Mouse (Mus musculus): Measurements from ENCODE around the gene Clba1.

Clba1 gene

DNA sequence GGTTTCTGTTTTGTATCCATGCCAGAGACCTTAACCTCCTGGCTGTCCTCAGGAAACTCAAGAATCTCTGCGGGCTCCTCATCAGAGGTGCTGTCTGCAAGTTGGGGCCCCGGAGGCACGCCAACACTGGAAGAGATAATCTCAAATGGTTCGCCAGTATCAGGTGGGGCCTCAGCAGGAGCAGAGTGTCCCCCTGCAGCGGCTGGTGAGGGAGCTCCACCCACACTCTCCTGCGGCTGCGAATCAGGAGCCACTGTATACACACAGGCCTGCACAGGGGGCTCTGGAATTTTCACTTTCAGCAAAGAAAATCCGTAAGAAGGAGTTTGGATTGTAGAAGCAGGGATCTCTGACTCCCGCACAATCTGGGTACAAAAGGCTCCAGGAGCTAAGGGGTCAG lies 35.4 kb upstream of the Clba1 start:
- no peak for TF ChIP-seq GATA4 (IDR thresholded peaks at IDR 0.05; ENCODE audit: insufficient replicate concordance, low read length)

DNA sequence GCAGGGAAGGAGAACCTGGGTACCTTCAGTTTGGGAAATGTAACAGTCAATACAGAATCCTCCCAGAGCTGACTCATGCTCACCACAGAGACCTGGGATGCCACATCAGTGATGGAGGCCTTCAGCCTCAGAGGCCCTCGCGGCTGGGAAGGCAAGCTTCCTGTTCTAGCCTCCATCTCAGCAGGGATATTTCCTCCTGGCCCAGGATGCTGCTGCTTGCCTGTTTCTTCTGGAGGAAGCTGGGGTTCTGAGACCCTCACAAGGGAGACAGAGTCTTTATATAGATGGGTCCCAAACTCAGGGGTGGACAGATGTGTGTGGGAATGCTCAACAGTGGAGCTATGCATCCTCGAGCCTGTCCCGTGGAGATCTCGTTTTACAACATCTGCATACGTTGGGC lies 34.7 kb upstream of the Clba1 start:
- no peak for TF ChIP-seq GATA4 (IDR thresholded peaks at IDR 0.05; ENCODE audit: insufficient replicate concordance, low read length)

DNA sequence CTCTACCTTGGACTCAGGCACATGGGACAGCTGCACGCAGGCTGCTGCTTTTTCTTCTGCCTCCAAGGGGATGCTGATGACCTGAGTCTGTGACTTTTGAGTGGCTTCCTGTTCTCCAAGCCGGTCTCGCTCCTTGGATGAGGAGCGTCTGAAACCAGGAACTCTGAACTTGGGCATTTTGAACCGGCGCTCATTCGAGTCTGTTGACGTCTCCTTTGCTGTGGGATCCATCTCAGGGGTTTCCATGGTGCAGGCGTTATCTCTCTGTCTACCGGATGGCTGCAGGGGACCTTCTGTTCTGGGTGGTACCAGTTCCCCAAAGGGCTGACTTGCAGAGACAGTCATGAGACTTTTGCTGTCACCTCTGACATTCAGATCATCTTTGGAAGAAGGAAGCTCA lies 34.3 kb upstream of the Clba1 start:
- no peak for TF ChIP-seq GATA4 (IDR thresholded peaks at IDR 0.05; ENCODE audit: insufficient replicate concordance, low read length)

DNA sequence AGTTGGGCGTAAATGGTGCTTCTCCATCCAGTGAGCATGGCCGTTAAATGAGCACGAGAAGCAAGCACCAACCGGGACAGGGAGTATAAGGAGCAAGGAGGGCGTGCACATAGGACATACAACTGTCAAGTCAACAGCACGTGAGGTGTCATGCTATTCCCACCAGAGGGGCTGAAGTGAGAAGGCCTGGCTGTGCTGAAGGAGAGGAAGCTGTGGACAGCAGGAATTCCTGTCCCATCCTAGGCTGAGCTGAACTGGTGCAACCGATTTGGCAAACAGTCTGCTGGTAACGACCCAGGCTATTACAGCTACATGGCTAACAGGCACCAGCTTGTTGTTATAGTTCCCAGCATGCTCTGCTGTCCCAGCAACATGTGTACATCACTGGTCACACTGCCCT lies 17.7 kb upstream of the Clba1 start:
- TF ChIP-seq GATA4 (IDR thresholded peaks at IDR 0.05; ENCODE audit: insufficient replicate concordance, low read length): no peak

DNA sequence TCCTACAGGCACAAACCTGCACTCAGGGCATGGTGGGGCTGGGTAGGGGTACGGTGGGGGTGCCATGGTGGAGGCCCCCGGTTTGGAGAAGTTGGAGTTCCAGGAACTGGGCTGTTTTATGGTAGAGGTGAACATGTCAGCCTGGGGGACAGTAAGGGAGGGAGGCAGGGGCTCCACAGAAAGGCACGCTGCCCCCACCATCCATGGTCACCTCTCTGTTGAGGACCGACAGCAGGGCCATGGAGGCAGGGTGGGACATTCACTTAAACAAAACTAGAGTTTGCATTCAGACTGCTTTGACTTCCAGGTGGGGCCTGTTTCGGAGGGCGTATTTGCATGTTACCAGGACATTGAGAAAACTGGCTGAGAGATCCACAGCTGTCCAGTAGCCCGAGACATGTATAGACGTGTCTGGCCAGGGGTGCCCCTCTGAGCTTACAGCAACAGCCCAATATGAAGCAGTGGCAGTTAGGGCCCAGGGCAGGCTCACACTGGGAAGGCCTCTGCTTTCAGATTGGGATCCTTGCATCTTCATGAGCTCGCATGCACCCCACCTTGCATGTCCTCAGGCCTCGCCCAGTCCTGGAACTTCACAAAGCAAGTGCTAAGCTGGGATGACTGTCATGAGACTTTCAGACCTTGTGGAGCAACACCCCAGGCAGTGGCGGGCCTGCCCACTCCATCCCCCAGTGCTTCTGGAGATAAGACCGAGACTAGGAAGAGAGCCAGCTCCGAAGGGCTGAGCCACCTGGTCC lies 15.0 kb upstream of the Clba1 start:
- TF ChIP-seq GATA4 (IDR thresholded peaks at IDR 0.05; ENCODE audit: insufficient replicate concordance, low read length): no peak

DNA sequence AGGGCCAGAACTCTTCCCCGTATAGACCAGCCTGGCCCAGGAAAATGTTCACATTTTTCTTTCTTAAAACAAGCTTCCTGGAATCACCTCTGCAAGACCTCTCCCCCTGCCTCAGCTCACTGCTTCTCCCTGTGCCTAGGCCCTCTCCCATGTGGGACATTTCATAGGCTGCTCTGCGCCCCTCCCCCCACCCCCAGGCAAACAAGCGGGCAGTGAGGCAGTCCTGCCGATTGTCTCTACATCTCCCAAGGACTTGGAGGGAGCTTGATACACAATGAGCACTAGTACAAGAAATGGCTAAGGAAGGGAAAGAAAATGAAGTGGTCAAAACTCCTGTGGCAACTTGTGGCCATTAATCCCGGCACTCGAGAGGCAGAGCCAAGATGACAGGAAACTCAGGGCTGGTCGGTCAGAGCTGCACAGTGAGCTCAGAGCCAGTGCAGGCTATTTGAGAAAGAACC lies 14.4 kb upstream of the Clba1 start:
- TF ChIP-seq GATA4 (IDR thresholded peaks at IDR 0.05; ENCODE audit: insufficient replicate concordance, low read length): no peak

DNA sequence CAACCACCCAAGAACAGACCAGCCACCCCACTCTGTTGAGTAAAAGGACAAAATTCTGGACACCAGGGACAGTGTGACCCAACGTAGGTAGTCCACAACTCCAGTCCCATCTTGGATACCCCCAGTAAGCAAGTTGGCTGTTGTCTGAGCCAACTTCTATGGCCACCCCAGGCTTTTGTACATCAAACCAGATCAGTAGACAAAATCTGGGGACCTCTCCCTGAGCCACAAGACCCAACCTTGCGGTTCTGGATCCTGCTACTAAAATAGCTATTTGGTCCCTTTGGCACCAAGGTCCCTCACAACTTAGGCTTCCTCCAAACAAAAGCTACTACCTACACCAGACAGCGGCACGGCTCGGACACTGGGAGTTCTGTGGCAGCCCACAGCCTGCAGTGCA lies 13.7 kb upstream of the Clba1 start:
- TF ChIP-seq GATA4 (IDR thresholded peaks at IDR 0.05; ENCODE audit: insufficient replicate concordance, low read length): no peak

DNA sequence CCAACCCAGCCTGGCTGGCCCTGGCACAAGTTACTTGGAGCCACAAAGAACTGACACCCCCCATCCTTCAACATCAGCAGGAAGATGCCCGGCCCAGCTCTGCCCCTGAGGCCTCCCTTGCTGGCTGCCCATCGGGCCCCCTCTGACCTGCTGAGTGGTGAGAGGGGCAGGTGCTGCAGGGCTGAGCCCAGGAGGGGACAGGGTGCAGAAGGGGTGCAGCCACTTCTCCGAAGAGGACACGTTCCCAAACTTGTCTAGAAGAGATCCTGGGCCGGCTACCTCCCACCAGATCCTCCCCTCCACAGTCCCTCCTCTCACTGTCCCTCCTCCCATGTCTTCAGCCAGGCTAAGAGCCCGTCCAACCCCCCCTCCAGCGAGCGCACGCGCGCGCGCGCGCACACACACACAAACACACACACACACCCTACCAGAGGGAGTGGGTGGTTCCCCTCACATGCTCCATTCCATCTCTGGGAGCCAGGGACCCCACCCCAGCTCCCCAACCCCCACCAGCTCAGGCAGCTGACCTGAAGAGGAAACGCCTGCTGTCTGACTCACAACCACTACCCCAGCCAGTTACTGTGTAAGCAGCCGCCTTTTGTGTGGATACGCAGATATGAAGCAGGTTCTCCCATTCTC lies 13.2 kb upstream of the Clba1 start:
- TF ChIP-seq GATA4 (IDR thresholded peaks at IDR 0.05; ENCODE audit: insufficient replicate concordance, low read length): no peak

DNA sequence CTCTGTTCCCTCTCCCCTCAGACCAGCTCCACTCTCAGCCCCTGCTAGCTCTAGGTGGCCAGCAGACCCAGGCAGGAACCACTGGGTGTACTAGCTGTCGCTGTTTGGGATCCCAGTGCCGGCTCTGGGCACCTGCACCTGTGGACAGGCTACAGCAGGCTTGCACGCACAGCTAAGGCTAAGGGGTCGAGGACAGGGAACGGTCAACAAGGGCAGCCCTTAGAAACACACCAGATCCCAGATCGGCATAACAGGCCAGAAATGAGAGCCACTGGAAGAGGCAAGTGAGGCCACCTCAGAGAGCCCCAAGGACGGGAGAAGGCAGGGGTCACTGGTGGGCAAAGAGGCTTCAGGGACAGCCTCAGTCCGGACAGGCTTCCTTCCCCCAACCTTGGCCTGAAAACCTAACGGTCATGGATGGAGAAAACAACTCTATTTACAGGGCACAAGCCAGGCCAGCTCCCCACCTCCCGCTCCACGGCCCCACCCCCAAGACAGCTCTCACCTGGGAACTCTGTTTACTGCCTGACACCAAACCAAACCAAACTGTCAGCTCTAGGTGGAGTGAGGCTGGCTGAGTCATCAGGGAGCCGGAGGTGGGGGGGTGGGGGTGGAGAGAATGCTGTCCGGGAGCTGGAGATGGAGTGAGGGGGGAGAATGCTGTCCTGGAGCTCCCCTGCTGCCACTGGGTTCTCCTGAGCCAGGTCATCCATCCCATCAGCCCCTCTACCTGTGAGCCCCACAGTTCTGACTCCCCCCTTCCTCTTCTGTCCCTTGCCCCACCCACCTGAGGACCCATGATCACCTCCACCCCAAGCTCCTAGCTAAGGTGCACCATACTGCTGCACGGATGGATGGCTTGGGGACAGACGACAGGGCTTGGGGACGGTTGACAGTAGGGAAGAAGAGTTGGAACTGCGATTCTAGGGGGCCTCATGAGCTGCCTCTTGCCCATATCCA lies 11.9 kb upstream of the Clba1 start:
- no peak for TF ChIP-seq GATA4 (IDR thresholded peaks at IDR 0.05; ENCODE audit: insufficient replicate concordance, low read length)

DNA sequence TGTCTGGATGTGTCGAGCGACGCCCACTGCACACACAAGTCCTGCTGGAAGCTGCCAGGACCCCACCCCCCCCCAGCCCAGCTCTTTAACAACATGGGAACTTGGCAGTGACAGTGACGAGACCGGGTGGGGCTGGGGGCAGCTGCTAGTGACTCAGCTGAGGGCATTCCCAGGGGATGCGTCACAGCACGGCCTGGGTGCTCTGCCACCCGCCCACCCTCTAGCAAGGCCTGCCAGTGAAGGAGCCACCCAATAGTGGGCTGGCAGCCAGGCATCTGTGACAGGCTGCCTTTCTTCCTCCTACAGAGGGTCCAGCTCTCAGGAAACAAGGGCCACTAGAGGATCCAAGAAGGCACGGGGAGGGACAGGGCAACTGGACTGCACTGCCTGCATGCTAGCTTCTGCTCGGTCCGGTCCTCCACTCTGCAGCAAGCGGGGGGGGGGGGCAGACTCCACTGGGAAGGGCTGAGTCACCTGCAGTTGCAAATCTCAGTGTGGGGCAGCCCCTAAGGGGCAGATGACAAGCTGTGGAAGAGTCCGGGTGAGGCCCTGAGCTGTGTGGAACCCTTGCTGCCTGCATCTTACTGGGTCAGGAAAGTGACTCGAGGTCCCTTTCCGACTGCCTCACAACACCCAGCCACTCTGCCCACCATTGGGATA lies 10.9 kb upstream of the Clba1 start:
- no peak for TF ChIP-seq GATA4 (IDR thresholded peaks at IDR 0.05; ENCODE audit: insufficient replicate concordance, low read length)

DNA sequence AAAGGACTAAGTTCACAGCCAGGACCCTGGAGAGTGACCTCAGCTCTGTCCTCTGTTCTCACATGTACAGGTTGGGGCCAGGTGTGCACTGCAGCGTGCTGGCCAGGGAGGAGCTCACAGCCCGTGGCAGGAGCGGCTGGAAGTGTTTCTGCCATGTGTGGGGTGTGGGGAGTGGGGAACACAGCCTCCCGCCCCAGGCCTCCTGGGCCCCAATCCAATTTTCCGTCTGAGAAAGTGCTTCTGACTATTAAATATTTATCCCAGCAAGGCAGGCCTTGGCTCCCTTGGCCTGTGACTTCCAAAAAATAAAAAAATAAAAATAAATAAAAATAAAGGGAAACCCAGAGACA lies 10.4 kb upstream of the Clba1 start:
- no peak for TF ChIP-seq GATA4 (IDR thresholded peaks at IDR 0.05; ENCODE audit: insufficient replicate concordance, low read length)

DNA sequence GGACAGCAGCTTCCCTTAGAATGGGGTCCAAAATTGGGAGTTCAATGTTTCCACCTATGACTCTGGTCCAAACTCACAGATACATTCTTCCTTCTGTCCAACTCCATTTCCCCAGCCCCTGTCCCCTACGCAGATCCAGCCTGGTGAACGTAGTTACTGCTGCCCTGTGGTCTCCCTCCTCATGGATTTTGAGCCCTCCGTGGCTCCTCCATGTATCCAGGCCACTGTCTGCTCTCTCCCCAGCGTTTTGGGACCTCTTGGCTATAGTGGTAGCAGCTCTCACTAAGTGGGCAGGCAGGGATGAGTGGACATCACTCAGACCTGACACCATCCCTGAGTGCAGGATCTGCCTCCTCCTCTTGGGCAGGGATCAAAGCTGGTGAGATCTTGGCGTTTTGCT lies 10.0 kb upstream of the Clba1 start:
- TF ChIP-seq GATA4 (IDR thresholded peaks at IDR 0.05; ENCODE audit: insufficient replicate concordance, low read length): no peak

DNA sequence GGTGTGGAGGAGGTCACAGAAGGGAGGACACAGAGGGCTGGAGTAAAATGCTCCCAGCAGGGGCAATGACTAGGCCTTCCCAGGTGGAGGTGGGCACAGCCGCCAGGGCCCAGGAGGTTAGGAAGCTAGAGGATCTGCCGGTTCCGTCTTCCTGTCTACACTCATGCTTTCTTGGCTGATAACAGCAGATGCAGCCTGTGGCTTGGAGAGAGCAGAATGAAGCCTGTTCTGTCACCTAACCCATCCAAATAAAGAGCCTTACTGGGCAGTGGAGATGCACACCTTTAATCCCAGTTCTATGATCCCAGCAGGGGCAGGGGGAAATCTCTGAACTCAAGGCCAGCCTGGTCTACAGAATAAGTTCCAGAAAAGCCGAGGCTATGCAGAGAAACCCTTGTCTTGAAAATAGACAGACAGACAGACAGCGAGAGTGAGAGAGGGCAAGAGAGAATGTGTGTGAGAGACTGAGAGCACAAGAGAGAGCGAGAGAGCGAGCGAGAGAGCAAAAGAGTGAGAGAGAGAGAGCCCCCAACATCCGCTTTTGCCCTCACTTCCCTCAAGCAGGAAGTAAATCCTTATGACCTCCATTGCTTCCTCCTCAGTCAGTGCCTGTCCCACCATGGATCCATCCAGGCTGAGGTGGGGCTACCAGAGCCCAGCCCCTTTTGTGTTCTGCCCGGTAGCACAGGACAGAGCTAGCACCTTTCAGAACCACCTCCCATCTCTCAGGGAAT lies 9.3 kb upstream of the Clba1 start:
- no peak for TF ChIP-seq GATA4 (IDR thresholded peaks at IDR 0.05; ENCODE audit: insufficient replicate concordance, low read length)

DNA sequence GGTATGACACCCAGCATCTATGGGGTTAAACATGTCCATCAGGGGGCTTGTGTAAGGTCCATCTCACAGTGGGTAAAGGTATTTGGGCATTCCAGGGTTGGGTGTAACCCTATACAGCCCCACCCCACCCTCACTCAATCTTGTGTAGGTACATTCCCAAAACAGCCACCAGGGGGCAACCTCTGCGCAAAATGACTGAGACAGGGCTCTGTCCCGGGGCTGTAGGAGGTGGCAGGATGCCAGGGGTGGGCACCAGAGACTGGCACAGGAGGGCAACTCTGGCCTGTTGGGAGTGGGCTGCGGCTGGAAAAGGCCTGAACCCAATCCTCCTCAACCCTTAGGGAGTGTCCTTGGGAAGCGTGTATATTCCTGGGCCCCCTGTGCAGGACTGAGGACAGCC lies 8.3 kb upstream of the Clba1 start:
- TF ChIP-seq GATA4 (IDR thresholded peaks at IDR 0.05; ENCODE audit: insufficient replicate concordance, low read length): no peak

All from liver, adult (tissue).